Mouse (Mus musculus) C2C12 (cell line): ENCODE results near the gene Atp8b5. TPM values are rescaled to one million over a fixed set of nuclear protein-coding genes. Genes with fewer than 3 reads are reported as not detected.

Experiments used
- H3K27me3 ChIP-seq: one replicate; pipeline ENCODE4 v1.6.1; 2011; ENCODE audit not compliant: control insufficient read depth, insufficient read depth, insufficient read length
- H3K36me3 ChIP-seq: one replicate; pipeline ENCODE4 v1.6.1; 2011; ENCODE audit not compliant: control insufficient read depth, insufficient read depth
- H3K4me3 ChIP-seq: one replicate; pipeline ENCODE4 v1.5.1; 2011; ENCODE audit warnings: mild to moderate bottlenecking, control low read depth; ENCODE audit not compliant: poor library complexity, insufficient read depth, severe bottlenecking
- H3K79me2 ChIP-seq: one replicate; pipeline ENCODE4 v1.6.1; 2011; ENCODE audit not compliant: control insufficient read depth, insufficient read depth
- H3K79me3 ChIP-seq: one replicate; pipeline ENCODE4 v1.6.1; 2011; ENCODE audit warnings: low read depth, control low read depth
- H3ac ChIP-seq: one replicate; pipeline ENCODE3; 2011; ENCODE audit warnings: low read depth; ENCODE audit not compliant: control insufficient read depth, insufficient read length
- CEBPB ChIP-seq: IDR thresholded peaks from one replicate; pipeline ENCODE4 v1.6.1; 2011; ENCODE audit warnings: low read depth, mild to moderate bottlenecking, control low read depth, moderate library complexity
- CTCF ChIP-seq: IDR thresholded peaks from one replicate; pipeline ENCODE4 v1.5.1; 2011; ENCODE audit not compliant: control insufficient read depth, insufficient read depth, insufficient read length
- FOSL1 ChIP-seq: IDR thresholded peaks from one replicate; pipeline ENCODE4 v1.8.0; 2011; ENCODE audit warnings: mild to moderate bottlenecking, low read length; ENCODE audit not compliant: poor library complexity, insufficient read depth, severe bottlenecking
- MAX ChIP-seq: IDR thresholded peaks from one replicate; pipeline ENCODE4 v1.6.1; 2011; ENCODE audit warnings: mild to moderate bottlenecking, control low read depth
- MYOD1 ChIP-seq: IDR thresholded peaks from one replicate; pipeline ENCODE4 v1.6.1; 2011; ENCODE audit warnings: low read depth; ENCODE audit not compliant: control insufficient read depth, insufficient read length
- MYOG ChIP-seq: IDR thresholded peaks from one replicate; pipeline ENCODE4 v1.6.1; 2011; ENCODE audit not compliant: control insufficient read depth, insufficient read length; ENCODE audit errors: extremely low read depth
- USF1 ChIP-seq: IDR thresholded peaks from one replicate; pipeline ENCODE4 v1.6.1; 2011; ENCODE audit warnings: low read depth, mild to moderate bottlenecking, control low read depth, moderate library complexity
- polyA plus RNA-seq: library from polyadenylated mRNA; unstranded; fragments of >200 nt; fragmentation: generic; extraction: Trizol; gene quantifications from one replicate; pipeline ENCODE4 v1.2.1, GENCODE M21; 2012; ENCODE audit warnings: missing spikeins

Atp8b5 gene
- polyA plus RNA-seq, 1 experiment = 0.04 TPM

DNA sequence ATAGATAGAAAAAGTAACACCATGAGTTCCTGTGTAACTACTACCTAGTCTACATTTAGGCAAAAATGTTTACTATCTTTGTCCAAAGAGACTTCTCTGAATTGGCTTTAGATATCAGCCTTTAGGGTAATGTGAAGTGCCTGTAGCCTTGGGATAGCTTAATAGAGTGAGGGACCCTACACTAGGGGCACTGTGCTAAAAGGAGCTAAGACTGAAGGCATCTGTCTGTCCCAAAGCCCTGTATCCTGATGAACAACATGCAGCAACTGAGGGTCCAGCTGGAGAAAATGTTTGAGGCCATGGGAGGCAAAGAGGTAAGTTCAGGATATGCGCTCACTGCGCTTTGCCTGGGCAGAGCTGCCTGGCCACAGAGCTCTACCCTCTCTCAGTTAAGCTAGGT lies 9.9 kb upstream of the Atp8b5 start:
- H3K4me3 ChIP-seq = no peak overlapping the region
- H3K79me3 ChIP-seq = no peaks in the 10 kb centered on the region
- no peak overlapping the region for H3ac ChIP-seq
- H3K36me3 ChIP-seq = no peaks in the 10 kb centered on the region
- H3K27me3 ChIP-seq = peaks cover 13% of the 10 kb centered on the region
- TF ChIP-seq MYOD1 (no peak), FOSL1 (no peak)
- H3K79me2 ChIP-seq = no peaks in the 10 kb centered on the region

DNA sequence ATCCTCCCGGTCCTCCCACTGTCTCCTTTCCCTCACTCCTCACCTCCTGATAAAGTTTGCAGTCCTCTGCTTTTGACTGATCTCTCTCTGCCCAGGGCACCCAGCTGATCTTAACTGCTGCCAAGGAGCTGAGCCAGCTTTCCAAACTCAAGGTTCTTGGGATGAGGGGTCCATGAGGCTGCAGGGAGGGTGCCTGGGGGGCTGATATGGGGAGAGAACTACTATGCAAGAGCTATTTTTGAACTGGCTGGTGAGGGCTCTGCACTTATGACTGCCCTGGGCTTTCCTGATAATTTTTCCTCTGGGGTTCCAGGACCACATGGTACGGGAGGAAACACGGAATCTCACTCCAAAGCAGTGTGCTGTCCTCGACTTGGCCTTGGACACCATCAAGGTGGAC lies 8.4 kb upstream of the Atp8b5 start:
- H3K4me3 ChIP-seq = no peak overlapping the region
- no peaks in the 10 kb centered on the region for H3K79me2 ChIP-seq
- TF ChIP-seq USF1 (no peak), MYOD1 (no peak), MAX (no peak), CEBPB (no peak), MYOG (no peak), CTCF (no peak), FOSL1 (no peak)
- no peaks in the 10 kb centered on the region for H3K79me3 ChIP-seq
- no peaks in the 10 kb centered on the region for H3K36me3 ChIP-seq
- no peak overlapping the region for H3ac ChIP-seq
- H3K27me3 ChIP-seq = peaks cover 10% of the 10 kb centered on the region

DNA sequence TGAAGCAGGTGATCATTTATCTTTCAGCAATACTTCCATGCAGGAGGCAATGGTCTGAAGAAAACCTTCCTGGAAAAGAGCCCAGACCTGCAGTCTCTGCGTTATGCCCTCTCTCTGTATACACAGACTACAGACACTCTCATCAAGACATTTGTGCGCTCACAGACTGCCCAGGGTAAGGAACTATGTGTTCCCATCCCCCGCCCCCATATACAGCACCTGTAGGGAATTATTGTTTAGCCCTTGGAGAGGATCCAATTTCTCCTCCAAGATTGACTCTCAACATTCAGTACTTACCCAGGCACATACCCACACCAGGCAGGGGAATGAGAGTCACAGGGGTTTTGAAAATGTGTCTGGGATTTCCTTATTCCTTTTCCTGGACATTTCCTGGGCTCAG lies 7.5 kb upstream of the Atp8b5 start:
- TF ChIP-seq FOSL1 (no peak), USF1 (no peak), MAX (no peak), MYOG (no peak), MYOD1 (no peak), CEBPB (no peak), CTCF (no peak)
- Histone ChIP-seq H3K27me3 (peaks cover 10% of the 10 kb centered on the region), H3K4me3 (no peak overlapping the region), H3K79me3 (no peaks in the 10 kb centered on the region), H3K79me2 (no peaks in the 10 kb centered on the region), H3ac (no peak overlapping the region), H3K36me3 (no peaks in the 10 kb centered on the region)

DNA sequence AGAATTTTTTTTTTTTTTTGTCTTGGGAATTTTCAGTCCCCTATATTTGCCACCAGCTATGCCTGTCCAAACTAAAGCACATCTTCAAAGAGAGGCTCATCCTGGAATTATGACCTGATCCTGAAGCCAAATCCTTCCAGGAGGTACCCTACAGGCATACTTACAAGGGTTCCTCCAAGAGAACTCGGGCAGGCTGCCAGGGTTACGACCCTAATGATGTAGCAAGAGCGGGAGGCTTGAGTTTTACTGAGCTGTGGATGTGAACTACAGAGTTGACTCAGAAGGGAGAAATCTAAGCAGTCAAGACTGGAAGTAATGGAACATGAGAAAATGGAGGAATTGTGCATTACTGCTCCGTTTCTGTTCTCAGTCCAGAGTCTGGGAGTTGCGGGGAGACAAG lies 6.9 kb upstream of the Atp8b5 start:
- Histone ChIP-seq H3K4me3 (no peak overlapping the region), H3K79me2 (no peaks in the 10 kb centered on the region), H3ac (no peak overlapping the region), H3K36me3 (no peaks in the 10 kb centered on the region), H3K27me3 (peaks cover 10% of the 10 kb centered on the region), H3K79me3 (no peaks in the 10 kb centered on the region)
- TF ChIP-seq USF1 = no peak
- TF ChIP-seq MYOG = no peak
- TF ChIP-seq CEBPB = no peak
- TF ChIP-seq CTCF = no peak
- TF ChIP-seq FOSL1 = no peak
- no peak for TF ChIP-seq MAX
- TF ChIP-seq MYOD1 = no peak

DNA sequence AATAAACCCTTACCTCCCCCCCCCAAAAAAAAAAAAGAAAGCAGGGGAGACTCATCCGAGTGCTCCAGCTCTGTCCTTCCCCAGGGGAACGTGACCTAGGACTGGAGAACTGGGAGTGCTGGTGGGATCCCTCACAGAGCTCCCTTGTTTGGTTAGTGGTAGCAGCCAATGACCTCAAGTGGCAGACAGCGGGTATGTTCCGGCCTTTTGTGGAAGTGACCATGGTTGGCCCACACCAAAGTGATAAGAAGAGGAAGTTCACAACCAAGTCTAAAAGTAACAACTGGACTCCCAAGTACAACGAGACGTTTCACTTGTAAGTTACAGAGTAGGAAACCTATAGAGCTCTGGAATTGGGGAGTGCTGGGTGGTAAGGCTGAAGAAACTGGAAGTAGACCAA lies 4.1 kb upstream of the Atp8b5 start:
- H3K79me3 ChIP-seq = no peaks in the 10 kb centered on the region
- H3K79me2 ChIP-seq = no peaks in the 10 kb centered on the region
- TF ChIP-seq CEBPB (no peak), FOSL1 (no peak), CTCF (no peak), USF1 (no peak), MYOD1 (no peak), MAX (no peak), MYOG (no peak)
- H3K27me3 ChIP-seq = peaks cover 10% of the 10 kb centered on the region
- no peak overlapping the region for H3ac ChIP-seq
- H3K36me3 ChIP-seq = no peaks in the 10 kb centered on the region
- H3K4me3 ChIP-seq = no peak overlapping the region

DNA sequence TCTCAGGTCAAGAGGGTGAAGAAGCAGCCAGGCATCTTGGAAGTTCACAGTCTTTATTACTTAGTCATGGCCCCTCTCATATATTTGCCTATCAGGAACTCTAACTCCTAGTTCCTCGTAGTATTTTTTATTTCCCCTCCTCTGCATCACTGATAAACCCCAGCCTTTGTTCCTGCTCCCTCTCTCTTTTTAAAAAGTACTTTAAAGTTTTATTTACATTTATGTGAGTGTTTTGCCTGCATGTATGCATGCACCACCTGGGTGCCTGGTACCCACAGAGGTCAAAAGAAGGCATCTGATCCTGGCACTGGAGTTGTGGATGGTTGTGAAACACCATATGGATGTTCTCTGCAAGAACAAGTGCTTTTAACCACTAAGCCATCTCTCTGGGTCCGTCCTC lies 813 bp upstream of the Atp8b5 start:
- Histone ChIP-seq H3K79me2 (no peaks in the 10 kb centered on the region), H3K4me3 (no peak overlapping the region), H3K79me3 (no peaks in the 10 kb centered on the region), H3ac (no peak overlapping the region), H3K27me3 (no peaks in the 10 kb centered on the region), H3K36me3 (no peaks in the 10 kb centered on the region)
- TF ChIP-seq USF1 = no peak
- TF ChIP-seq MAX = no peak
